ENCODE assay signal across 8 mouse cellular contexts in genomic region chr5:24387264-24388241, GRCm38 (mm10). TPM values are rescaled to one million over a fixed set of nuclear protein-coding genes. Genes with fewer than 3 reads are reported as not detected.
DNase-seq lines count a peak whose midpoint lies in the region; ATAC-seq lines count a peak whose summit lies in the region.

No protein-coding gene starts in this region.

- peaks cover 20% of the 10 kb centered on the region for H3K4me1 ChIP-seq in brown adipose tissue, adult 24 weeks (ENCODE audit: control insufficient read depth, insufficient read depth, insufficient read length, low read length)
- peaks cover 29% of the 10 kb centered on the region for H3K4me1 ChIP-seq in hindbrain, embryonic 16.5 days (ENCODE audit: control insufficient read depth, insufficient read depth, low read depth, low read length)

- H3K4me2 ChIP-seq in hindbrain, embryonic 16.5 days (ENCODE audit: low read length), result peak overlapping the region; percentile 99

- H3K36me3 ChIP-seq in hindbrain, embryonic 16.5 days (ENCODE audit: control insufficient read depth, insufficient read depth, low read length), result no peaks in the 10 kb centered on the region

- H3K9me3 ChIP-seq in hindbrain, embryonic 16.5 days (ENCODE audit: control insufficient read depth, low read length), result no peaks in the 10 kb centered on the region

- peak; percentile 65 for DNase-seq in NIH3T3 (ENCODE audit: low read depth)
- peak; percentile 60 to 61 for DNase-seq in frontal cortex, postnatal 14 days (ENCODE audit: low spot score in 2 of 2)
- peak; percentile 48 to 68 for DNase-seq in layer of hippocampus, postnatal 36 days
- peak; percentile 61 for DNase-seq in lung, postnatal 14 days
- peak; percentile 70 for DNase-seq in right cerebral cortex, postnatal 14 days
- no peak for DNase-seq in c-Kit-positive CD71-positive TER-119-positive erythroid progenitor cells, embryonic 14.5 days (ENCODE audit: low spot score)

- H3K27me3 ChIP-seq in hindbrain, embryonic 16.5 days (replicated peaks; ENCODE audit: control insufficient read depth, insufficient read depth, low read length), result peaks cover 8% of the 10 kb centered on the region

- H3K27ac ChIP-seq in brown adipose tissue, adult 24 weeks (replicated peaks; ENCODE audit: low read depth, low read length), result no peak overlapping the region
- H3K27ac ChIP-seq in hindbrain, embryonic 16.5 days (ENCODE audit: low read depth, low read length), result peak overlapping the region; percentile 67; the same call in 1 of the 2 replicates

- under 1% methylated on average over 71 of the region's 73 CpGs for WGBS in hindbrain, embryonic 16.5 days

- ATAC-seq in hindbrain, embryonic 16.5 days, result peak; percentile 60

- peak overlapping the region; percentile 75 for H3K9ac ChIP-seq in hindbrain, embryonic 16.5 days (ENCODE audit: low read depth, low read length)

- peak overlapping the region; percentile 48 for H3K4me3 ChIP-seq in brown adipose tissue, adult 24 weeks (ENCODE audit: insufficient read depth, low read depth, low read length)
- peak overlapping the region; percentile 53 for H3K4me3 ChIP-seq in hindbrain, embryonic 16.5 days (ENCODE audit: low read length)

RNA-seq across cellular contexts. Expression of gene Atg9b, which starts 4.4 kb away (rescaled TPM):
- polyA plus RNA-seq in brown adipose tissue, adult 24 weeks (2012; ENCODE audit: insufficient read depth, insufficient read length, missing spikeins), result 5.8 and 6.2 TPM in 2 replicates
- polyA plus RNA-seq in hindbrain, embryonic 16.5 days (2015; fragmentation: Nextera tagmentation; extraction: Ambion mirVana), result 3.6 and 4.6 TPM in 2 replicates
- 1 to 10 TPM; 3.0 to 4.2 TPM for total RNA-seq in layer of hippocampus, postnatal 36 days (2021)

RNA-seq across cellular contexts. Expression of gene Abcb8, which starts 5.9 kb away (rescaled TPM):
- 107 and 122 TPM in 2 replicates for polyA plus RNA-seq in brown adipose tissue, adult 24 weeks (2012; ENCODE audit: insufficient read depth, insufficient read length, missing spikeins)
- polyA plus RNA-seq in hindbrain, embryonic 16.5 days (2015; fragmentation: Nextera tagmentation; extraction: Ambion mirVana), result 52.4 and 53.7 TPM in 2 replicates
- 10 to 100 TPM; 51.9 to 58.7 TPM for total RNA-seq in layer of hippocampus, postnatal 36 days (2021)

RNA-seq across cellular contexts. Expression of gene Nos3, which starts 22.9 kb away (rescaled TPM):
- polyA plus RNA-seq in brown adipose tissue, adult 24 weeks (2012; ENCODE audit: insufficient read depth, insufficient read length, missing spikeins), result 10.2 and 11.2 TPM in 2 replicates
- 8.6 and 11.0 TPM in 2 replicates for polyA plus RNA-seq in hindbrain, embryonic 16.5 days (2015; fragmentation: Nextera tagmentation; extraction: Ambion mirVana)
- total RNA-seq in layer of hippocampus, postnatal 36 days (2021), result 1 to 10 TPM; 6.1 to 6.4 TPM

RNA-seq across cellular contexts. Expression of gene Asic3, which starts 25.6 kb away (rescaled TPM):
- polyA plus RNA-seq in brown adipose tissue, adult 24 weeks (2012; ENCODE audit: insufficient read depth, insufficient read length, missing spikeins), result not detected in 2 replicates
- 0.85 and 1.0 TPM in 2 replicates for polyA plus RNA-seq in hindbrain, embryonic 16.5 days (2015; fragmentation: Nextera tagmentation; extraction: Ambion mirVana)
- under 1 TPM in 1 of 2 experiments, not detected in 1; 0.23 TPM for total RNA-seq in layer of hippocampus, postnatal 36 days (2021)

RNA-seq across cellular contexts. Expression of gene Cdk5, which starts 35.8 kb away (rescaled TPM):
- polyA plus RNA-seq in brown adipose tissue, adult 24 weeks (2012; ENCODE audit: insufficient read depth, insufficient read length, missing spikeins), result 51.3 and 56.7 TPM in 2 replicates
- 139 and 140 TPM in 2 replicates for polyA plus RNA-seq in hindbrain, embryonic 16.5 days (2015; fragmentation: Nextera tagmentation; extraction: Ambion mirVana)
- total RNA-seq in layer of hippocampus, postnatal 36 days (2021), result 100 to 1,000 TPM; 122 TPM
